Mouse (Mus musculus) yolk sac, embryonic 10.5 days (tissue): Measurements from ENCODE around the gene Armc9.

Experiments used
- DNase-seq: peaks from one replicate; pipeline ENCODE4 v3.0.0-alpha.2; 2017; ENCODE audit warnings: low spot score

The Armc9 gene

DNA sequence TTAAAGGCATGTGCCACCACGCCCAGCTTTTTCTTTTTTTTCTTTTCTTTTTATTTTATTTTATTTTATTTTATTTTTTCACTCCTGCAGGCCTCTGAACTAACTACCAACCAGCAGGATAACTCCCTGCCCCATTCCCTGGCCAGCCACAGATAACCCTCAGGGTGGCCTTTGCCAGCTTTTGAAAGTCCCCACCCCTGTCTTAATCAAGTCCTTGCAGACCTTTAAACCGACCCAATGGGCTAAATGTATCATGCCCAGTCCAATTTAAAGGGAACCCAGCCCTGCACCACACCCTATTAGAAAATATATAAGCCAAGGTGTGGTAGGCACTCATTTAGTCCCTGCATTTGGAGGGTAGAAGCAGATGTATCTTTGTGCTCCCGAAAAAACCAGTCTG lies 157.7 kb downstream of the Armc9 start:
- DNase-seq, result no peak

GRCm38 (mm10) chr1:86313096-86313771 lies 158.7 kb downstream of the Armc9 start:
- no peak for DNase-seq

DNA sequence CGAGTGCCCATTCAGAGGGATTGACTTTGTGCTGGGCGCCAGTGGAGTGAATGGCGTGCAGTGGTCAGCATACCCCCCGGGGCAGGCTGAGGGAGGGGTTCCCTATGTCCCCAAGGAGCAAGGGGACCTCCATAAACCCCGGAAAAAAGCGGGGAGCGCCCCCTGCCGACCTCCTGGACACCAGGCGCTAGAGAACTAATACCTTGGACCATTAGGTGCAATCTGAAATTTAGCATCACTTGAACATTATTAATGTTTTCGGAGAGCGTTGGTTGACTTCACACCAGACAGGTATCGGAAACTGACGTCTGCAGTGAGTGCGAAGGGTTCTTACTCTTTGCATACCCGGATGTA lies 159.2 kb downstream of the Armc9 start:
- no peak for DNase-seq

DNA sequence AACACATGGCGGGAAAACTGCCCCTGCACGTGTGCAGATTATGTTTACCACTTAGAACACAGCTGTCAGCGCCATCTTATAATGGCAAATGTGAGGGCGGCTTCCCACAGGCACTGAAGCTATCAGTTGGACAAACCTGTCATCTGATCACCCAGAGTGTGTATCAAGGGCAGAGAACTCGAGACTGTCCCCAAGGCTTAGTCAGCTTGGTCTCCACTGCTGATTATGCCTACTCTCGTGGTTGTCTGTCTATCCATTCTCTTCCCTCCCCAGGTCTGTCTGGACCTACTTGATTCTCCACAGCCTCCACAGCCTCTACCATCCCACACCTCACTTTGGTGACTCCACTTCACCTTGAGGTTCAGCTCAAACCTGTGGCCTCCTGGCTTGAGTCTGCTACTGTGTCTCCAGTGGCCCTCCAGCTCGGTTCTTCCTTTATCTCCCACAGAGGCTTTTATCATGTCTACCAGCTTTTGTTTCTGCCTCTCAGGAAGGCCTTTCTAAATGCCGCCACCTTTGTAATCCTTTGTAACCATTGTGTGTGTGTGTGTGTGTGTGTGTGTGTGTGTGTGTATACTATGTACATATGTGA lies 166.3 kb downstream of the Armc9 start:
- DNase-seq, result no peak
